ENCODE assay signal across 35 mouse cellular contexts in the genomic region with DNA sequence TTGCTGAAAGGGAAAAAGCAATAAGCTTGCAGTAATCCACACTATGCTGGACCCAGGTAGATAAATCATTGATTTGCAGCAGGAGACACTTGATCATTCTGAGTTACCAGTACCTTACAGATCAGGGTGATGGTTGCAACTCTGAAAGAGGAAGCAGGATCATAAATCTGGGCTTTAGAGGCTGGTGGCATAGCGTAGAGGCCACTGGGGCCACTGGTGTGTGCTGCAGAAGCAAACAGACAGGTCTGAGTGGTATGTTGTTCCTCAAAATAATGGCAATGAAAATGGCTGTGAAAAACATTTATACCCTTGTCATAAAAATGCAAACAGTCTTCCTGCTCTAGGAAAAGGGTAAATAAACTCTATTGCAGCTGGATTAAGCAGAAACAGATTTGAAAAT. TPM values are rescaled to one million over a fixed set of nuclear protein-coding genes. Genes with fewer than 3 reads are reported as not detected.
"Had no signal": no experiment of that assay in that cellular context is flagged by ENCODE, and none has a peak within 500 bp of the region (broad histone marks: within the 10 kb centered on the region; RNA-seq: fewer than 3 reads in every experiment).

No protein-coding gene starts in this region.

- H3K9me3 ChIP-seq: limb, embryonic 10.5 days; limb, embryonic 12.5 days; limb, embryonic 13.5 days; limb, embryonic 15.5 days; liver, embryonic 12.5 days; liver, embryonic 13.5 days; liver, embryonic 15.5 days; lung, embryonic 15.5 days; megakaryocyte, embryonic 14.5 days; midbrain, embryonic 10.5 days; midbrain, embryonic 12.5 days; midbrain, embryonic 13.5 days; midbrain, embryonic 15.5 days had no signal

- H3K9ac ChIP-seq: limb, embryonic 12.5 days; limb, embryonic 13.5 days; limb, embryonic 15.5 days; liver, embryonic 12.5 days; liver, embryonic 13.5 days; liver, embryonic 14.5 days; liver, embryonic 15.5 days; liver, postnatal 0 days; lung, embryonic 14.5 days; lung, embryonic 15.5 days; midbrain, embryonic 12.5 days; midbrain, embryonic 13.5 days; midbrain, embryonic 15.5 days had no signal

- H3K4me3 ChIP-seq: left cerebral cortex, adult 2 months; limb, embryonic 10.5 days; limb, embryonic 12.5 days; limb, embryonic 13.5 days; limb, embryonic 15.5 days; liver, embryonic 12.5 days; liver, embryonic 13.5 days; liver, embryonic 15.5 days; lung, embryonic 15.5 days; megakaryocyte, embryonic 14.5 days; midbrain, embryonic 10.5 days; midbrain, embryonic 12.5 days; midbrain, embryonic 13.5 days; midbrain, embryonic 15.5 days; myocyte had no signal

- H3K27ac ChIP-seq: left cerebral cortex, adult 2 months; limb, embryonic 10.5 days; limb, embryonic 12.5 days; limb, embryonic 13.5 days; limb, embryonic 15.5 days; liver, embryonic 12.5 days; liver, embryonic 13.5 days; liver, embryonic 14.5 days; liver, embryonic 15.5 days; lung, embryonic 15.5 days; macrophage; midbrain, embryonic 10.5 days; midbrain, embryonic 12.5 days; midbrain, embryonic 13.5 days; midbrain, embryonic 15.5 days had no signal

- H3K4me1 ChIP-seq: limb, embryonic 10.5 days; limb, embryonic 12.5 days; limb, embryonic 13.5 days; limb, embryonic 15.5 days; liver, embryonic 12.5 days; liver, embryonic 13.5 days; liver, embryonic 15.5 days; lung, embryonic 15.5 days; megakaryocyte, embryonic 14.5 days; midbrain, embryonic 12.5 days had no signal

- H3K4me2 ChIP-seq: limb, embryonic 12.5 days; limb, embryonic 13.5 days; limb, embryonic 15.5 days; liver, embryonic 11.5 days; liver, embryonic 12.5 days; liver, embryonic 13.5 days; liver, embryonic 15.5 days; lung, embryonic 14.5 days; lung, embryonic 15.5 days; midbrain, embryonic 11.5 days; midbrain, embryonic 12.5 days; midbrain, embryonic 13.5 days; midbrain, embryonic 15.5 days had no signal

- ATAC-seq: liver, embryonic 12.5 days; liver, postnatal 0 days; lung, postnatal 0 days; midbrain, embryonic 13.5 days; midbrain, embryonic 15.5 days; midbrain, embryonic 16.5 days had no signal

- DNase-seq: left cerebral cortex, postnatal 4 days; liver; liver, embryonic 13.5 days; liver, postnatal 0 days; lung, adult 18-20 months; lung, adult 2 months; lung, embryonic 14.5 days; lung, postnatal 10 days; lung, postnatal 14 days; lung, postnatal 36 days; lung, postnatal 4 days; midbrain, embryonic 14.5 days had no signal

- H3K36me3 ChIP-seq: limb, embryonic 10.5 days; limb, embryonic 12.5 days; limb, embryonic 13.5 days; limb, embryonic 15.5 days; liver, embryonic 12.5 days; liver, embryonic 13.5 days; liver, embryonic 15.5 days; lung, embryonic 15.5 days; midbrain, embryonic 10.5 days; midbrain, embryonic 12.5 days; midbrain, embryonic 13.5 days; midbrain, embryonic 15.5 days had no signal

RNA-seq across cellular contexts. Expression of gene Rai2, which starts 9.4 kb away (rescaled TPM):
- total RNA-seq: megakaryocyte, adult 5-6 weeks; megakaryocyte-erythroid progenitor cell, adult 5-6 weeks; monocyte, adult 5-6 weeks had no signal
- polyA plus RNA-seq: macrophage had no signal
